Mouse (Mus musculus) limb, embryonic 13.5 days (tissue): Measurements from ENCODE around the gene Eogt. TPM values are rescaled to one million over a fixed set of nuclear protein-coding genes. Genes with fewer than 3 reads are reported as not detected.

Experiments
- ATAC-seq: fragments of 200-750 bp; cut with Nextera tagmentation; 2 replicates; pipeline ENCODE4 v1.8.0; 2017; ENCODE audit warnings: low read depth, moderate number of reproducible peaks, moderate TSS enrichment; ENCODE audit not compliant: low FRiP score
- H3K27ac ChIP-seq: fragments of 300-500 bp; sonication (generic); 2 replicates; pipeline ENCODE4 v1.5.1; 2015; ENCODE audit warnings: inconsistent platforms, mild to moderate bottlenecking, moderate library complexity
- H3K27me3 ChIP-seq: fragments of 300-500 bp; sonication (generic); 2 replicates; pipeline ENCODE4 v1.6.1; 2015; ENCODE audit warnings: mild to moderate bottlenecking, inconsistent platforms
- H3K36me3 ChIP-seq: fragments of 300-500 bp; sonication (generic); 2 replicates; pipeline ENCODE4 v1.6.1; 2015; ENCODE audit warnings: inconsistent platforms, mild to moderate bottlenecking, moderate library complexity
- H3K4me1 ChIP-seq: fragments of 300-500 bp; sonication (generic); 2 replicates; pipeline ENCODE4 v1.6.1; 2015; ENCODE audit warnings: inconsistent platforms
- H3K4me2 ChIP-seq: fragments of 300-500 bp; sonication (generic); replicated peaks from 2 replicates; pipeline ENCODE4 v1.6.1; 2015; ENCODE audit warnings: inconsistent platforms, mild to moderate bottlenecking, moderate library complexity
- H3K4me3 ChIP-seq: fragments of 300-500 bp; sonication (generic); 2 replicates; pipeline ENCODE4 v1.5.1; 2015; ENCODE audit warnings: moderate library complexity, mild to moderate bottlenecking, inconsistent platforms
- H3K9ac ChIP-seq: fragments of 300-500 bp; sonication (generic); 2 replicates; pipeline ENCODE4 v1.6.1; 2015; ENCODE audit warnings: mild to moderate bottlenecking, inconsistent platforms
- H3K9me3 ChIP-seq: fragments of 300-500 bp; sonication (generic); 2 replicates; pipeline ENCODE4 v1.6.1; 2016; ENCODE audit warnings: inconsistent platforms
- WGBS: fragments of 180-500 bp; shearing (Covaris S2); methylation state at CpG from one replicate; pipeline ENCODE4 v1.1.7; 2015; 5-methylcytosine and 5-hydroxymethylcytosine counted together
- polyA plus RNA-seq: library from polyadenylated mRNA; unstranded; fragments of >200 nt; fragmentation: Nextera tagmentation; extraction: Ambion mirVana; gene quantifications from 2 replicates; pipeline ENCODE4 v1.2.1, GENCODE M21; 2015

The Eogt gene
- polyA plus RNA-seq, 1 experiment from 2014 or later: 12.6 TPM

DNA sequence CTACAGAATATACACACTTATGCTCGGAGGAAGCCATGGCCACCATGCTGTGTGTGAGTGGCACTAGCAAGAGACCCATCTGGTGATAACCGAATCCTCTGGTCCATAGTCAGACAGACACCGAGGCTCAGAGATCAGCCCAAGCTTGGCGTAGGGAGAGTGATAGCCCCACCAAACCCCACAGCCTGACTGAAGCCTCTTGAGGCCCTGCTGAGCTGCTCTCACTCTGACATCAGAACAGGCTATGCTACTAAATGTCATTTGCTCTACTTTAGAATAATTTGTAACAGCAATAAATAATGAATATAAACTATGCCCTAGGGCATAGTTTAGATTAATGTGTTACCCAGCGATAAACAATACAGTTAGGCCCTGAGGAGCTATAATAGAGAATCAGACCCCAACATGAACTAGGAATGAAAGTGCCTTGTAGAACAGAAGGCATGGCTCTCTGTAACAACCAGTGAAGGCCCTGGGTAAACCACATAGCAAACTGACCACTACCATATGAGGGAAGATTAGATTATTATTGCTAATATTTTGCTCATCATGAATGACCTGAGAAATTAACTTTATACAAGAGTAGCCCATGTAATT is 16.2 kb downstream of the Eogt start:
- no peaks in the 10 kb centered on the region for H3K9me3 ChIP-seq
- H3K4me2 ChIP-seq: no peak overlapping the region
- no peak for ATAC-seq
- peaks cover 25% of the 10 kb centered on the region for H3K36me3 ChIP-seq
- no peak overlapping the region for H3K9ac ChIP-seq
- no peaks in the 10 kb centered on the region for H3K4me1 ChIP-seq
- H3K27me3 ChIP-seq: no peaks in the 10 kb centered on the region
- WGBS: 73% methylated on average over 5 of the region's 5 CpGs
- no peak overlapping the region for H3K4me3 ChIP-seq
- H3K27ac ChIP-seq: no peak overlapping the region

DNA sequence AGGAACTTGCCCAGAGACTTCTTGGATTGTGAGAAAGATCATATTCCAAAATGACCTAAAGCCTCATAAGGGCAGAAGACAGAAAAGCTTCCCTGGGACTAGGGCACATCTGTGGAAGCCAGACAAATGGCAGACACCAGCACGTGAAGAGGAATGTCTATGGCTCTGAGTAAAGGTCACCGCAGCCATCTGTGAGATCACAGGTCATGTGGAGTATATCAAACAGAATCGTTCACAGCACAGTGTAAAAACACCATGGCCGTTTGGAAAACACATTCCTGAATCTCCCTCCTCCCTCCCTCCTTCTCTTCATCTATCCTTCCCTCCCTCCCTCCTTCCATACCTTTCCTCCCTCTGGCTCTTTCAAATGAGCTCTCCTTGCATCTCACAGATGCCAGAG is 17.2 kb downstream of the Eogt start:
- H3K9me3 ChIP-seq: no peaks in the 10 kb centered on the region
- H3K27ac ChIP-seq: no peak overlapping the region
- H3K27me3 ChIP-seq: no peaks in the 10 kb centered on the region
- no peak for ATAC-seq
- H3K4me3 ChIP-seq: no peak overlapping the region
- H3K36me3 ChIP-seq: peaks cover 25% of the 10 kb centered on the region
- 24% methylated on average over 4 of the region's 4 CpGs for WGBS
- H3K4me2 ChIP-seq: no peak overlapping the region
- H3K4me1 ChIP-seq: no peaks in the 10 kb centered on the region
- no peak overlapping the region for H3K9ac ChIP-seq

DNA sequence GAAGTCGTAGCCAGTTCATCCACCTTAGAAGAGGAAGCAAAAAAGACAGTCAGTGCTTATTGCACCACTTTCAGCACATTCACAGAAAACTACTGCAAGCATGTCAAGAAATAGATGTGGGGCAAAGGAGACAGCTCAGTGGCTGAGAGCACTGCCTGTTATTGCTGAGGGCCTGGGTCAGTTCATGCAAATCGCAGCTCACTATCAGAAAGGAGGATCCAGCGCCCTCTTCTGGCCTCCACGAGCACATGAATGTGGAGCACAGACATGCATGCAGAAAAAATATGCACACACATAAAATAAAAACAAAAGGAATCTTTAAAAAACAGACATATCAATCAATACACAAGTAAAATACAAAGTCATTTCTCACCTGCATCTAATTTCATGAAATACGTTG is 18.0 kb downstream of the Eogt start:
- WGBS: 71% methylated on average over 5 of the region's 5 CpGs

DNA sequence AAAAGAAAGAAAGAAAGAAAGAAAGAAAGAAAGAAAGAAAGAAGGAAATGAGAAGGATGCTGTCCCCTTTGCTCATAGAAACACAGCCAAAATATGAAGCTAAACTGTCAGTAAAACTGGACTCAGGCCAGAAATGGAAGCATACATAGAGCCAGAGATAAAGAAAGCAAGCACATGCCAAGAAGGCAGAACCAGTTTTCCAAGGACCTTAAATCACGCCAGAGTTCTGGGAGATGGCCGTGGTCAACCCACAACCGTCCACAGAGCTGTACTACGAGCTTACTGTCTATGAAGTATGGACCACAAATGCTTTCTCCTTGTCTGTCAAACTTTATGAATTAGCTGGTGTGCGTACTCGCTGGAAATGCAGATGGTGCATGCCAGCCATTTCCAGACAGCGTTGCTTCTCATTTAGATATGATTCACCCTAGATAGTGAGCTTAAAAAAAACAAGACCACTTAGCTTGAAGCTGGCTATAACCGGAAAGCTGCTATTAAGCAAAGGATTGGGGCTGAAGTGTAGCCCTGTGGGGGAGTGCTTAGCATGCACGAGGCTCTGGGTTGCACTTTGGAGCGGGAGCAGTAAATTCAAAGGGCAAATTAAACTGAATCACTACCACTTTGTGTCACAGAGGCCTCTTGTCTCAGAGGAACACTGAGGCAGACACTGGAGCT is 24.5 kb downstream of the Eogt start:
- WGBS: 78% methylated on average over 10 of the region's 10 CpGs
- Histone ChIP-seq H3K27me3 (no peaks in the 10 kb centered on the region), H3K9ac (no peak overlapping the region), H3K4me2 (no peak overlapping the region), H3K4me3 (no peak overlapping the region), H3K36me3 (peaks cover 24% of the 10 kb centered on the region), H3K27ac (no peak overlapping the region), H3K4me1 (no peaks in the 10 kb centered on the region), H3K9me3 (no peaks in the 10 kb centered on the region)
- ATAC-seq: no peak

More for the DNA sequence above, 18.0 kb downstream of the Eogt start:
- no peak for ATAC-seq
- Histone ChIP-seq H3K9me3 (no peaks in the 10 kb centered on the region), H3K4me2 (no peak overlapping the region), H3K4me1 (no peaks in the 10 kb centered on the region), H3K9ac (no peak overlapping the region), H3K27ac (no peak overlapping the region), H3K36me3 (peaks cover 25% of the 10 kb centered on the region), H3K4me3 (no peak overlapping the region), H3K27me3 (no peaks in the 10 kb centered on the region)

DNA sequence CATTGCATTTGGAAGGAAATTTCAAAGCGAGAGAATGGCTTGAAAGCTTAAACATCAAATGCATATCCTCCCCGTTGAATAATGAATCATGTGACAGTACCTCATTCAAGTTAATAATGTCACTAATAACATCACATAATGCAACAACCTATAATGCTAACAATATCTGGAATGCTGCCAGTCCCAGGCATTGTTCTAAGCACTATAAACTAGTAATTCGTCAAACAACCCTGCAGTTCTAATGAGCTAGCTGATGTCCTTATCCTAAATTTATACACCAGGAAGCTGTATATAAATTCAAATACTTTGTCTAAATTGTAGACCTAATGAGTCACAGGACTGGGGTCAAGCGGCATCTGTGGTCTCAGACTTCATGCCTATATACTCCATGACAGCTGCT is 28.1 kb downstream of the Eogt start:
- Histone ChIP-seq H3K36me3 (peaks cover 36% of the 10 kb centered on the region), H3K9me3 (no peaks in the 10 kb centered on the region), H3K27me3 (no peaks in the 10 kb centered on the region), H3K9ac (no peak overlapping the region), H3K27ac (no peak overlapping the region), H3K4me3 (no peak overlapping the region), H3K4me1 (no peaks in the 10 kb centered on the region), H3K4me2 (no peak overlapping the region)
- ATAC-seq: no peak
- 75% methylated on average over 4 of the region's 4 CpGs for WGBS

DNA sequence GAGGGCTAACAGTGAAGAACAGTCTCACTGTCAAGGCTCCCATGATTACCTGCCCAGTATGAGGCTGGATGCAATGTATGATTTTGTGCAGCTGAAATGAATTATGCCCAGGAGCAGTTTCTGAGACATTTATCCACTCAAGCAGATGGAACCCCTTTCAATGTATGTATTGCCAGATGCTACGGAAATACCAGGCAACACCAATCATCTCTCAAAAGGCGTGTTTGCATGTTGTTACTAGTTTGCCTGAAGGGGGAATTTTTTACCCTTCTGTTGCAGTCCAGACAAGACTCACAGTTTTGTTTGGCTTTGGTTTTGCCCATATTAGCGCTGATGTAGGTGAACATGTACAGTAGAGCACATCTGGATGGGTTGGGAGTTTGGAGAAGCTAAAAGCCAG is 30.7 kb downstream of the Eogt start:
- Histone ChIP-seq H3K27ac (no peak overlapping the region), H3K9ac (no peak overlapping the region), H3K4me2 (no peak overlapping the region), H3K4me3 (no peak overlapping the region), H3K9me3 (no peaks in the 10 kb centered on the region), H3K4me1 (no peaks in the 10 kb centered on the region), H3K36me3 (peaks cover 38% of the 10 kb centered on the region), H3K27me3 (no peaks in the 10 kb centered on the region)
- WGBS: 69% methylated on average over 3 of the region's 3 CpGs
- no peak for ATAC-seq

DNA sequence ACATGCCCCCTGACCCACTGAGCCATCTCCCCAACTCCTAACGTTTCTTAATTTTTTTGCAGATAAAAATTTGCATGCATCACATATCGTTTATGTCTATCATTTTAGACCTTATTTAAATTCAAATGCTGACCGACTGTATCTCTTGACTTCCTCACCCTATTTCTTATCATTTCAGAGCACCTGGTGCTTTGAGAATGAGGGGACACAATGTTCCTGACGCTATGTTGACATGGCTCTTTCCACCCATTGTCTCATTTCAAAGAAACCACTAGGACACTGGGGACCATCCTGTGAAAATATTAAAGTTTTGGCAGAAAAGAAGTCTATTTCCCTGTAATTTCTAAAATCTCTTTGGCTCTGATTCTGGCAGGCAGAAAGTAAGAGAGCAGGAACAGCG is 32.1 kb downstream of the Eogt start:
- Histone ChIP-seq H3K4me2 (no peak overlapping the region), H3K27ac (no peak overlapping the region), H3K4me1 (no peaks in the 10 kb centered on the region), H3K27me3 (no peaks in the 10 kb centered on the region), H3K9me3 (no peaks in the 10 kb centered on the region), H3K36me3 (peaks cover 45% of the 10 kb centered on the region), H3K9ac (no peak overlapping the region), H3K4me3 (no peak overlapping the region)
- ATAC-seq: no peak
- 85% methylated on average over 5 of the region's 5 CpGs for WGBS

DNA sequence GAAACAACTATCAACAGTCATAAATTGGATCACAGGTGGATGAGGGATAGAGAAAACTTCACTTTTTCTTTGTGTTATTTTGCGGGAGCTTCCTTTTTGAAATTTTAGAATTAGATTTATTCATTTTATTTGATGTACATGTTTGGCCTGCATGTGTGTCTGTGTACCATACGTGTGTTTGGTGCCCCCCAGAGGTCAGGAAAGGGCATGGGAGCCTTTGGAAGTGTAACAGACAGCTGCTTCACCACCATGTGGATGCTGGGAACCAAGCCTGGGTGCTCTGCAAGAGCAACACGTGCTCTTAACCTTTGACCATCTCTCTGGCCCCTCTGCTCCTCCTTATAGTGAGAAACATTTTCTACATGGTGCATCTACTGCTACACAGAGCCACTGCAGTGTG is 34.2 kb downstream of the Eogt start:
- no peaks in the 10 kb centered on the region for H3K27me3 ChIP-seq
- H3K4me3 ChIP-seq: no peak overlapping the region
- H3K27ac ChIP-seq: no peak overlapping the region
- ATAC-seq: no peak
- 62% methylated on average over 3 of the region's 3 CpGs for WGBS
- peaks cover 49% of the 10 kb centered on the region for H3K36me3 ChIP-seq
- H3K9me3 ChIP-seq: no peaks in the 10 kb centered on the region
- H3K4me2 ChIP-seq: no peak overlapping the region
- peaks cover 7% of the 10 kb centered on the region; the same call in 1 of the 2 replicates for H3K4me1 ChIP-seq
- H3K9ac ChIP-seq: no peak overlapping the region

DNA sequence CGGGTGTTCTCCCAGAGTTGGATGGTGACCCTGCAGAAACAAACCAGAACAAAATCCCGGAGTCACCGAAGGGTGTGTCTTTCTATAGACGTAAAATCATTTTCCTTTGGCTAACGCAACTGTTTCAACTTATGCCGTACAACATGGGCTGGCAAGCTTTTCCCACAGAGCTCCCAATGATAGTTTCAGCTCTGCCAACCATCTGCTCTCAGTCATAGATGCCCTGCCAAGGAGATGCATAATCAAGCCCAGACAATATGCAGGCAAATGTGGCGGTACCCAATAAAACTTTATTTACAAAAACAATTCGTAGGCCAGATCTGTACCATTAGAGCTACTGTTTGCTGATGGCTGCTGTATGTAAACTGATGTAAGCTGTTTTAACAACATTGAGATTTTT is 36.8 kb downstream of the Eogt start:
- no peak for ATAC-seq
- Histone ChIP-seq H3K9me3 (no peaks in the 10 kb centered on the region), H3K27me3 (no peaks in the 10 kb centered on the region), H3K9ac (no peak overlapping the region), H3K4me1 (peaks cover 7% of the 10 kb centered on the region; the same call in 1 of the 2 replicates), H3K27ac (no peak overlapping the region), H3K4me2 (no peak overlapping the region), H3K4me3 (no peak overlapping the region), H3K36me3 (peaks cover 35% of the 10 kb centered on the region)
- 86% methylated on average over 8 of the region's 8 CpGs for WGBS

DNA sequence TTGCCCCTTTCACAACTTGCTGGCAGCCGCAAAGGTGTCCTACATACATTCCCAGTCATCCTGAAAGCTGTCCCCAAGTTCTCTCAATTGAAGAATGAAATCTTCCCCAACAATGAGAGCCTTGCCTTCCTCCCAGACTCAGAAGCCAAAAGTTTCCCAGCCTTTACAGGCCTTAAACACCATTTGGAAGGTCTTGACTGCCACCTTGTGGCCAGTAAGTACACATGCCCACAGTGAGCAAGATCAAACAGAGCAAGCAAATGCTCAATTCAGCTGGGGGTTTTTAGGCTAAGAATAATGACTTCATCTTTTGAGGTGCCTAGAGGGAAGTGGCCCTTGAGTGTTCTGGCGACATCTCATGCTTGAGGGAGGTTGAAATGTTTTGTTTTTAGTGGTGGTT is 42.2 kb downstream of the Eogt start:
- peak; percentile 62 for ATAC-seq
- H3K4me2 ChIP-seq: no peak overlapping the region
- no peak overlapping the region for H3K9ac ChIP-seq
- WGBS: 19% methylated on average over 2 of the region's 2 CpGs
- H3K27me3 ChIP-seq: peaks cover 21% of the 10 kb centered on the region
- H3K36me3 ChIP-seq: peaks cover 4% of the 10 kb centered on the region; the same call in 1 of the 2 replicates
- H3K4me1 ChIP-seq: peaks cover 13% of the 10 kb centered on the region
- H3K4me3 ChIP-seq: no peak overlapping the region
- no peak overlapping the region for H3K27ac ChIP-seq
- H3K9me3 ChIP-seq: no peaks in the 10 kb centered on the region

DNA sequence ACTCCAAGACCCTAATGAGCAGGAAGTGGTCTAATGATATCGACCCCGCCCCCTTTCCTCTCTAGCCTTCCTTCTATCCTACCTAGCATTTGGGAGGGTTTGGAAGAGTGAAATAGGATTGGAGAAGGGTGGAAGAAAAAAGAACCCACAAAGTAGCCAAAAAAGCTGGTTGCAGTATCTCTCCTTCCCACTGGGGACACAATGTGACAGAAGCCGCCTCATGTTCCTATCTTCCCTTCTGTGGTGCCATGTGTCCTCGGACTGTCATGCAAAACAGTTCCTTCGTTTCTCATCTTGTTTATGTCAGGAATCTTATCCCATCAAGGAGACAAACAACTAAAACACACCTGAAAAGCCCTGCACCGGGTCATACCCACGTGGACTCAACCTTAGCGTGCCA is 42.9 kb downstream of the Eogt start:
- H3K36me3 ChIP-seq: no peaks in the 10 kb centered on the region
- WGBS: 74% methylated on average over 8 of the region's 8 CpGs
- ATAC-seq: no peak

DNA sequence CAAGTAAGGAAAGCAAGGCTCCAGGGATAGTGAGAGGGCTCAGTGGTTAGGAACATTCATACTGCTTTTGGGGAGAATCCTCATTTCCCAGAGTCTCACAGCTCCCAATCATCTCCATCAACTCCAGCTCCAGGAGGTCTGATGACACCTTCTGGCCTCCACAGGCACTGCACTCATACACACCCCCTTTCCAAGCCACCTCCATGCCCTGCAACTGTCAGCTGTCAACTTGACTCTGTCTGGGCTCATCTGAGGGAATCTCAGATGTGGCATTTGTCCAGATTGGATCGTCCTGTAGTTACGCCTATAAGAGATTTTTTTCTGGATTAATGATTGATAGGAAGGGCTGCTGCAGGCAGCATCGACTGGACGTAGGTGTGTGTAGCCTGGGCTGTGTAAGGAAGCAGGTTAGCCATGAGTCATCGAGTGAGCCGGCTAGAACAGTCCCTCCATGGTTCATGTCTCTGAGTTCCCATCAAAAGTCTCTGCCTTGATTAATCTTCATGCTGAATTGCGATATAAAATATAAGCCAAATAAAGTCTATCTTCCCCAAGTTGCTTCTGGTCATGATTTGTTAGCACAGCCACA is 44.6 kb downstream of the Eogt start:
- H3K9ac ChIP-seq: no peak overlapping the region
- H3K4me2 ChIP-seq: no peak overlapping the region
- WGBS: 83% methylated on average over 7 of the region's 7 CpGs
- peaks cover 29% of the 10 kb centered on the region for H3K27me3 ChIP-seq
- H3K4me3 ChIP-seq: no peak overlapping the region
- ATAC-seq: no peak
- no peaks in the 10 kb centered on the region for H3K36me3 ChIP-seq
- no peaks in the 10 kb centered on the region for H3K9me3 ChIP-seq
- no peak overlapping the region for H3K27ac ChIP-seq
- peaks cover 13% of the 10 kb centered on the region for H3K4me1 ChIP-seq

More for the DNA sequence above, 42.9 kb downstream of the Eogt start:
- Histone ChIP-seq H3K4me2 (no peak overlapping the region), H3K27me3 (peaks cover 27% of the 10 kb centered on the region), H3K4me3 (no peak overlapping the region), H3K27ac (no peak overlapping the region), H3K9me3 (no peaks in the 10 kb centered on the region), H3K9ac (no peak overlapping the region), H3K4me1 (peaks cover 20% of the 10 kb centered on the region)
